Mouse (Mus musculus) R1 (cell line): ENCODE measurements around the gene Cep112.

Source experiments
- DNase-seq: peaks from one replicate; pipeline ENCODE4 v3.0.0-alpha.2; 2018; ENCODE audit warnings: low read depth, low spot score

The Cep112 gene

GRCm38 (mm10) chr11:108909396-108910195 lies 484.6 kb downstream of the Cep112 start:
- DNase-seq = peak; percentile 87
